Mouse (Mus musculus) liver, embryonic 14.5 days (tissue): ENCODE measurements around the gene Ccnjl. TPM values are rescaled to one million over a fixed set of nuclear protein-coding genes. Genes with fewer than 3 reads are reported as not detected.

Experiments
- ATAC-seq: fragments of 200-750 bp; cut with Nextera tagmentation; 2 replicates; pipeline ENCODE4 v1.8.0; 2017; ENCODE audit warnings: moderate number of reproducible peaks, mild to moderate bottlenecking, moderate library complexity; ENCODE audit not compliant: insufficient read depth
- DNase-seq, 3 experiments: peaks; one replicate each; pipeline ENCODE4 v3.0.0-alpha.2; 2012 to 2013; ENCODE audit warnings: low read depth in 3 of 3, low spot score in 3 of 3
- H3K27ac ChIP-seq: fragments of 300-500 bp; sonication (generic); 2 replicates; pipeline ENCODE4 v1.5.1; 2014; ENCODE audit warnings: moderate library complexity, mild to moderate bottlenecking, control low read depth, inconsistent platforms
- H3K27me3 ChIP-seq: fragments of 300-500 bp; sonication (generic); 2 replicates; pipeline ENCODE4 v1.6.1; 2014; ENCODE audit warnings: mild to moderate bottlenecking, low read length, moderate library complexity; ENCODE audit not compliant: control insufficient read depth, insufficient read depth
- H3K36me3 ChIP-seq: fragments of 300-500 bp; sonication (generic); replicated peaks from 2 replicates; pipeline ENCODE4 v1.6.1; 2014; ENCODE audit warnings: low read depth; ENCODE audit not compliant: control insufficient read depth, insufficient read depth
- H3K4me1 ChIP-seq, 2 experiments: fragments of 200-500 bp in 1 of 2; fragments of 300-500 bp in 1 of 2; sonication (generic) in 1 of 2; replicated peaks; 2 replicates each; pipeline ENCODE4 v1.6.1; 2012 to 2014; ENCODE audit warnings: antibody characterized with exemption in 1 of 2, inconsistent platforms in 1 of 2, low read length in 1 of 2; ENCODE audit not compliant: control insufficient read depth in 2 of 2, insufficient read depth in 2 of 2
- H3K4me2 ChIP-seq: fragments of 300-500 bp; sonication (generic); 2 replicates; pipeline ENCODE4 v1.6.1; 2014; ENCODE audit warnings: low read depth, mild to moderate bottlenecking, control low read depth, moderate library complexity
- H3K4me3 ChIP-seq, 2 experiments: fragments of 200-500 bp in 1 of 2; fragments of 300-500 bp in 1 of 2; sonication (generic) in 1 of 2; 2 replicates each; pipeline ENCODE4 v1.5.1; 2012 to 2014; ENCODE audit warnings: low read depth in 2 of 2, low read length in 2 of 2, mild to moderate bottlenecking in 2 of 2, control low read depth in 1 of 2, inconsistent platforms in 1 of 2, moderate library complexity in 1 of 2; ENCODE audit not compliant: insufficient read depth in 1 of 2
- H3K9ac ChIP-seq: fragments of 300-500 bp; sonication (generic); replicated peaks from 2 replicates; pipeline ENCODE4 v1.6.1; 2014; ENCODE audit warnings: mild to moderate bottlenecking, control low read depth, moderate library complexity
- H3K9me3 ChIP-seq: fragments of 300-500 bp; sonication (generic); 2 replicates; pipeline ENCODE4 v1.6.1; 2016; ENCODE audit warnings: low read length, mixed read lengths; ENCODE audit not compliant: control insufficient read depth
- CTCF ChIP-seq: IDR thresholded peaks from 2 replicates; pipeline ENCODE4 v1.5.1; 2016; ENCODE audit warnings: antibody characterized with exemption, low read depth, control low read depth
- EP300 ChIP-seq: IDR thresholded peaks from 2 replicates; pipeline ENCODE4 v1.6.1; 2016; ENCODE audit warnings: antibody characterized with exemption, low read depth
- WGBS: fragments of 180-500 bp; shearing (Covaris S2); extraction: QIAGEN DNeasy Blood & Tissue Kit; methylation state at CpG from one replicate; pipeline ENCODE4 v1.1.7; 2014; ENCODE audit not compliant: insufficient replicate concordance; 5-methylcytosine and 5-hydroxymethylcytosine counted together
- polyA plus RNA-seq, 2 experiments: library from polyadenylated mRNA; depleted of rRNA in 1 of 2; stranded (reverse) in 1 of 2; unstranded in 1 of 2; fragments of >200 nt; fragmentation: Nextera tagmentation in 1 of 2; extraction: Ambion mirVana in 1 of 2; gene quantifications; 2 replicates each; pipeline versions ENCODE4 v1.2.1 to v1.2.3; 2012 to 2014

Gene Ccnjl
- polyA plus RNA-seq, 2 experiments = 0.79 to 1.5 TPM

DNA sequence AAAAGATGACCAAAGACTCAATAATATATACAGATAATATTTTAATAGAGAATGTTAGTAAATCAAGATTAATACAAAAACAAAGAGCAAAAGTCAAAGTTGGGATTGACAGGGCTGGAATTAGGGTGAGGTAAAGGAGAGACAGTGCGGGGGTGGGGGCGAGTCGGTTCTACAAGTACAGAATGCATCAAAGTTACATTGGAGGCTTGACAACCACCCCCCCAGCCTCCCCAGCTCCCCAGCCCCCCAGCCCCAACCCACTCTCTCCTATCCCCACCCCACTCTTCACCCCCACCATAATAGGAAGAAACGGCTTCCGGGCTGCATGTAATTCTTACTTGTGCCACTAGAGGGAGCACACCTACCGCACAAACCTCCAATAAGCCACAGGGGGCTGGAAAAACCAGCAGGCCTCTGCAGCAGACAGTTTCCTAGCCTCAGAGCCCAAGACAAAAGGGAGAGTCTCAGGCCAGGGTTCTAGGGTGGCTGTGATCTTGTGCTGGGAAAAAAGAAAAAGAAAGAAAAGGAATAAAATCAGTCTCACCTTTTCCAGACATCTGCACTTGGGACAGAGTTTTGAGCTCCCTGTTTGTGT lies 34.7 kb upstream of the Ccnjl start:
- 17% methylated on average over 6 of the region's 6 CpGs for WGBS
- ATAC-seq = no peak

DNA sequence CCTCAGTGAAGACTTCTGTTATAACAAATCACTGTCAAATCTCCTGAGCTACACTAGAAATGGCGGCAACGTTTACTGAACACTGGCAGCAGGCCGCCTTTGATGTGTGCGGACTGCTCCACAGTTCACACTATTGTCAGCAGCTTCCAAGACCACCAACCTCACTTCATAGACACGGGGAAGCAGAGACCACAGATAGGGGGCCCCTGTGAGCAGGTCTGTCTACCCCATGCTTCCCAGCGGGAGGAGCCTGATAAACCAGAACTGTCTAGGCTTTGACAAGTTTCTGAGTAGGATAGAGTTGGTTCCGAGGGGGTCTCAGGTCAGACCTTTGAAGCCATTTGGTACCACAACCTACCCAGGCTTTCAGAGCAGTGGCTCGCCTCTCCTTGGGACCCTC lies 33.5 kb upstream of the Ccnjl start:
- no peak for DNase-seq
- H3K27ac ChIP-seq = no peak overlapping the region

More for the DNA sequence above, 34.7 kb upstream of the Ccnjl start:
- DNase-seq = peak; percentile 20 to 27 (median 26)
- no peak for TF ChIP-seq EP300
- peak; percentile 88 for TF ChIP-seq CTCF
- Histone ChIP-seq H3K27me3 (no peaks in the 10 kb centered on the region), H3K4me3 (no peak overlapping the region), H3K9ac (no peak overlapping the region), H3K27ac (no peak overlapping the region), H3K36me3 (no peaks in the 10 kb centered on the region), H3K4me1 (no peaks in the 10 kb centered on the region), H3K4me2 (no peak overlapping the region), H3K9me3 (no peaks in the 10 kb centered on the region)

DNA sequence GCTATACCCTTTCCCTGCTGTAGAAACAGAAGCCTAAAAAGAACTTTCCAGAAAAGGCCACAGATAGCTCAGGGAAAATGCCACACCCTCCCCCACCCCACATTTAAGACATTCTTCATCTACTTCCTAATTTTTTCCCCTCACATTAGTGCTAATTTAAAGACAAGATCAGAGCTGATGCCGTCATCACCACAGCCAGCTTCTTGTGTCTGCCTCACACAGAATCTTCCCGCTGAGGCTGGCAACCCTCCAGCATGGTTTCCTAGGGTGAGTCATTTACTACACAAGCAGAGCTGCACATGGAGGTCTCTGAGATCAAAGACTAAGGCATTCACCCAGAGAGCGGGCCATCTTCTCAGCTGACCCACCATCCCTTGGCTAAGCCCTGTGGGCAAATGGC lies 33.1 kb upstream of the Ccnjl start:
- H3K36me3 ChIP-seq = no peaks in the 10 kb centered on the region
- 41% methylated on average over 3 of the region's 3 CpGs for WGBS
- no peak overlapping the region for H3K27ac ChIP-seq
- H3K4me1 ChIP-seq = no peaks in the 10 kb centered on the region
- H3K27me3 ChIP-seq = no peaks in the 10 kb centered on the region
- no peaks in the 10 kb centered on the region for H3K9me3 ChIP-seq
- TF ChIP-seq EP300 (no peak), CTCF (no peak)
- ATAC-seq (no peak), DNase-seq (no peak)
- no peak overlapping the region for H3K4me2 ChIP-seq
- no peak overlapping the region for H3K4me3 ChIP-seq
- H3K9ac ChIP-seq = no peak overlapping the region

More for the DNA sequence above, 33.5 kb upstream of the Ccnjl start:
- no peak for ATAC-seq
- peak; percentile 22 for TF ChIP-seq CTCF
- no peak for TF ChIP-seq EP300
- H3K36me3 ChIP-seq = no peaks in the 10 kb centered on the region
- no peak overlapping the region for H3K4me2 ChIP-seq
- H3K9ac ChIP-seq = no peak overlapping the region
- 54% methylated on average over 8 of the region's 8 CpGs for WGBS
- no peaks in the 10 kb centered on the region for H3K4me1 ChIP-seq
- no peaks in the 10 kb centered on the region for H3K27me3 ChIP-seq
- no peaks in the 10 kb centered on the region for H3K9me3 ChIP-seq
- H3K4me3 ChIP-seq = no peak overlapping the region

DNA sequence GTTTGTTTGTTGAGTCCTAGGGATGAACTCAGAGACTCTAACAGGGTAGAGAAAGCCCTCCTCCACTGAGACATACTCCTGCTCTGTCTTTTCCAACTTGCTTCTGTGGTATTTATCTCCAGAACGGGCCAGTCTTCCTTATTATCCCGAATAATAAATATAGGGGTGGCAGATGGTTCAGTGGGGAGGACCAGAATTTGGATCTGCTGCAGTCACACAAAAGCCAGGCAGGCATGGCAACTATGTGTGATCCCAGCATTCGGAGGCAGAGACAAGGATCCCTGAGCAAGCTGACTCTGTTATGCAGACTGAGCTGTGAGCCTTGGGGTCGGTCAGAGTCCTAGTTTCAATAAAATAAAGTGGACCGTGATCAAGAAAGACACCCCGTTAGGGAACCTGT lies 27.3 kb upstream of the Ccnjl start:
- TF ChIP-seq CTCF (no peak), EP300 (no peak)
- H3K9me3 ChIP-seq = no peaks in the 10 kb centered on the region
- H3K36me3 ChIP-seq = no peaks in the 10 kb centered on the region
- no peaks in the 10 kb centered on the region for H3K27me3 ChIP-seq
- 69% methylated on average over 6 of the region's 6 CpGs for WGBS
- H3K4me3 ChIP-seq = no peak overlapping the region
- H3K4me1 ChIP-seq = no peaks in the 10 kb centered on the region
- ATAC-seq (no peak), DNase-seq (no peak)
- no peak overlapping the region for H3K4me2 ChIP-seq
- H3K9ac ChIP-seq = no peak overlapping the region
- H3K27ac ChIP-seq = no peak overlapping the region

DNA sequence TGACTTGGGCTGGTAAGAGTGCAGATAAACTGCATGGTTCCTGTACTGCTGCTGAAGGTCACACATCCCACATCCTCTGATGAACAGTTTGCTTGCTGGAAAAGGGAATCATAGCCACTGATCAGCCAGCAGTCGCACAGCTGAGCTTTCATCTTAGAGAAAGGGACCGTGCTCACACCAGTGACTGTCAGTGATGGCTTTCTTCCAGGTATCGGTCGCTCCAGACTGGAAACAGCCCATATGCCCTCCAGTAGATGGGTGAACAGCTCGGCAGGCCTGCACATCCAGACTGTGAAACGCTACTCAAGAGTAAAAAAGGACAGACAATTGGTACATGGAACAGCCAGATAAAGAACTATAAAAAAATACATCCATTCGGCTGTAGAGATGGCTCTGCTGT lies 23.4 kb upstream of the Ccnjl start:
- Histone ChIP-seq H3K36me3 (no peaks in the 10 kb centered on the region), H3K9me3 (no peaks in the 10 kb centered on the region), H3K9ac (no peak overlapping the region), H3K27ac (no peak overlapping the region), H3K4me1 (0 out of 4 replicates have a peak, but pooled peaks cover 0 to under 1% of the 10 kb centered on the region in 2 experiments), H3K4me2 (no peak overlapping the region), H3K4me3 (no peak overlapping the region), H3K27me3 (no peaks in the 10 kb centered on the region)
- no peak for TF ChIP-seq CTCF
- TF ChIP-seq EP300 = no peak
- WGBS = 71% methylated on average over 7 of the region's 7 CpGs
- no peak for ATAC-seq
- no peak for DNase-seq
